Mouse (Mus musculus) ES-E14 (cell line): ENCODE results near the gene Lysmd4. TPM values are rescaled to one million over a fixed set of nuclear protein-coding genes. Genes with fewer than 3 reads are reported as not detected.

Experiments used
- DNase-seq: peaks from one replicate; pipeline ENCODE4 v3.0.0-alpha.2; 2013; ENCODE audit warnings: low read depth, low spot score
- H3K27ac ChIP-seq: 2 replicates; pipeline ENCODE4 v1.5.1; 2012; ENCODE audit warnings: low read depth, mild to moderate bottlenecking, low read length, moderate library complexity, mixed read lengths; ENCODE audit not compliant: poor library complexity, insufficient read depth, severe bottlenecking
- H3K36me3 ChIP-seq: 2 replicates; pipeline ENCODE4 v1.6.1; 2012; ENCODE audit warnings: mild to moderate bottlenecking, low read length, moderate library complexity, mixed read lengths; ENCODE audit not compliant: control insufficient read depth, poor library complexity, insufficient read depth, severe bottlenecking
- H3K4me1 ChIP-seq, 2 experiments: fragments of 150-350 bp in 1 of 2; sonication (generic) in 1 of 2; 2 replicates each; pipeline ENCODE4 v1.6.1; 2012; ENCODE audit warnings: low read length in 2 of 2, mild to moderate bottlenecking in 1 of 2, mixed read lengths in 1 of 2; ENCODE audit not compliant: control insufficient read depth in 2 of 2, insufficient read depth in 2 of 2, poor library complexity in 1 of 2
- H3K4me3 ChIP-seq, 2 experiments: fragments of 150-350 bp in 1 of 2; sonication (generic) in 1 of 2; 2 replicates each; pipeline ENCODE4 v1.5.1; 2012; ENCODE audit warnings: low read length in 2 of 2, low read depth in 1 of 2, mild to moderate bottlenecking in 1 of 2, mixed read lengths in 1 of 2; ENCODE audit not compliant: insufficient read depth in 1 of 2, poor library complexity in 1 of 2, severe bottlenecking in 1 of 2
- H3K9ac ChIP-seq: 2 replicates; pipeline ENCODE4 v1.6.1; 2012; ENCODE audit warnings: low read depth, mild to moderate bottlenecking, low read length, mixed read lengths; ENCODE audit not compliant: poor library complexity, insufficient read depth, severe bottlenecking
- H3K9me3 ChIP-seq: fragments of 150-350 bp; sonication (generic); 2 replicates; pipeline ENCODE4 v1.6.1; 2012; ENCODE audit warnings: low read depth, mild to moderate bottlenecking, low read length; ENCODE audit not compliant: control insufficient read depth, insufficient read depth
- CHD2 ChIP-seq: IDR thresholded peaks from 2 replicates; pipeline ENCODE4 v1.6.1; 2014; ENCODE audit warnings: mild to moderate bottlenecking, low read depth, low read length, inconsistent platforms
- HCFC1 ChIP-seq: IDR thresholded peaks from 2 replicates; pipeline ENCODE4 v1.6.1; 2012; ENCODE audit warnings: low read length, inconsistent platforms, borderline replicate concordance; ENCODE audit not compliant: insufficient read depth
- MAFK ChIP-seq: IDR thresholded peaks from 2 replicates; pipeline ENCODE4 v1.6.1; 2014; ENCODE audit warnings: mild to moderate bottlenecking, low read depth, low read length, inconsistent platforms; ENCODE audit not compliant: insufficient read depth
- ZC3H11A ChIP-seq: IDR thresholded peaks from 2 replicates; pipeline ENCODE4 v1.6.1; 2012; ENCODE audit warnings: low read depth, mild to moderate bottlenecking, inconsistent platforms, low read length, borderline replicate concordance
- ZNF384 ChIP-seq: IDR thresholded peaks from 2 replicates; pipeline ENCODE4 v1.6.1; 2012; ENCODE audit warnings: low read depth, low read length, inconsistent platforms
- in situ Hi-C, 2 experiments: fragments of 600-800 bp; cut with MboI; formaldehyde crosslinking; loops; one replicate each; pipeline ENCODE4 v1.15.1; 2025; ENCODE audit warnings: low sequenced_read_pairs in 2 of 2, inconsistent platforms in 1 of 2; ENCODE audit not compliant: unreplicated experiment in 2 of 2
- total RNA-seq: library from RNA; depleted of rRNA; stranded (reverse); fragments of 300-350 nt; gene quantifications from 2 replicates; pipeline ENCODE4 v1.2.3, GENCODE M21; 2012

The Lysmd4 gene
- total RNA-seq, 1 experiment: 6.1 TPM

DNA sequence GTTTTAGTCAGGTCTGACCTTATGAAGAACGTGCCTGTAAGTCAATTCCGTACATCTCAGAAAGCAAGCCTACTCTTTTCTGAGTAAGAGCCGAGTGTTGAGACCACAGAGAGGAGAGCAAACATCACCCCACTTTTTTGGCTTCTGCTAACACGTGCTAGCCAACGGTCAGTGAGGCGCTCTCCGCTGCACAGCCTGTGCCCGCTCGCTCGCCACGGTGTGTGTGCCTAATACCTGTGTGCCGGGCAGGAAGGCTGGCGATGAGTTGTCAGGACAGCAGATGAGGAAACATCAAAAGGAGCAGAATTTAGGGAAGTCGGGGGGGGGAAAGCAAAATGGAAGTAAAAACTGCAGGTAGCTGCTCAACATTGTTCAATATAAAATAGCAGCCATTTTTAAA is 10.2 kb downstream of the Lysmd4 start:
- Histone ChIP-seq H3K4me3 (no peak overlapping the region), H3K9me3 (no peaks in the 10 kb centered on the region), H3K9ac (no peak overlapping the region), H3K4me1 (no peaks in the 10 kb centered on the region), H3K36me3 (peaks cover 3% of the 10 kb centered on the region), H3K27ac (no peak overlapping the region)
- no peak for DNase-seq
- TF ChIP-seq MAFK (no peak), ZNF384 (no peak), ZC3H11A (no peak), CHD2 (no peak), HCFC1 (no peak)
- in situ Hi-C loops: no loop called here

DNA sequence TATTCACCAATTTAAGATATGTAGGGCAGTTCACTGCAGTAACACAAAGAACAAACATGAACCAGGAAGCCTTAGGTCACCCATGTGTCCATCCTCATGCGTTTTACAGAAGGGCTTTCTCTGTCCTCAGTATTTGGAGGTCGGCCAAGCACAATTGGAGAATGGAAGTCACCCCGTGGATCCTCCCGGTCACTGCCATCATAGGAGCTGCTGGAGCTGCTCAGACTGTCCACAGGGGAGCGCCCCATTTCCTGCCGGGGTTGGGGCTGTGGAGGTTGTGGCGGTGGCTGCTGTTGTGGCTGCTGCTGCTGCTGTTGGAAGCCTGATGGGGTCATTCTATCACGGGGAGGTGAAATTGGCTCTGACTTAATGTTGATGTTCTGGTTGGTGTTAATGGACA is 12.5 kb downstream of the Lysmd4 start:
- H3K27ac ChIP-seq: no peak overlapping the region
- in situ Hi-C loops: no loop called here
- H3K4me3 ChIP-seq: no peak overlapping the region
- no peaks in the 10 kb centered on the region for H3K9me3 ChIP-seq
- H3K36me3 ChIP-seq: peaks cover 3% of the 10 kb centered on the region
- no peaks in the 10 kb centered on the region for H3K4me1 ChIP-seq
- H3K9ac ChIP-seq: no peak overlapping the region
- no peak for DNase-seq
- TF ChIP-seq CHD2 (no peak), ZNF384 (no peak), HCFC1 (no peak), MAFK (no peak)

DNA sequence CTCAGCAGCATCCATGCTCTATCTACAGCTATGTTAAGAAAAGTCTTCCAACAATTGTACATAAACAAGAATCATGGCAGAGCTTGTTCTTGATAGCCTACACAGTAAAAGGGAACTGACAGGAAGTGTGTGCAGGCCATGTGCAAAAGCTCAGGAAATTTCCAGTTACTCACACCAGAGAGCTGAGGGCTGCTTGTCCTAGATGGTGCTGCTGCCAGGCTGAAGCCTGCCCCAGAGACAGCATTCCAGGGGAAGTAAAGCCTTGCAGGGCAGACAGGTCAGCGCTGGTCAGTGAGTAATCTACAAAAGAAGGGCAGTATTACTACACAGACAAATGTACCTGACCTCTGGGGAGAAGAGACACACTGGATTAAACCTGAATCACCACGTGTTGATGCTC is 14.0 kb downstream of the Lysmd4 start:
- in situ Hi-C loops: no loop called here
- TF ChIP-seq HCFC1 (no peak), CHD2 (no peak), MAFK (no peak), ZNF384 (no peak), ZC3H11A (no peak)
- H3K27ac ChIP-seq: no peak overlapping the region
- H3K9ac ChIP-seq: no peak overlapping the region
- H3K4me1 ChIP-seq: no peaks in the 10 kb centered on the region
- no peak overlapping the region for H3K4me3 ChIP-seq
- peaks cover 3% of the 10 kb centered on the region; the same call in 1 of the 2 replicates for H3K36me3 ChIP-seq
- H3K9me3 ChIP-seq: no peaks in the 10 kb centered on the region
- DNase-seq: no peak

DNA sequence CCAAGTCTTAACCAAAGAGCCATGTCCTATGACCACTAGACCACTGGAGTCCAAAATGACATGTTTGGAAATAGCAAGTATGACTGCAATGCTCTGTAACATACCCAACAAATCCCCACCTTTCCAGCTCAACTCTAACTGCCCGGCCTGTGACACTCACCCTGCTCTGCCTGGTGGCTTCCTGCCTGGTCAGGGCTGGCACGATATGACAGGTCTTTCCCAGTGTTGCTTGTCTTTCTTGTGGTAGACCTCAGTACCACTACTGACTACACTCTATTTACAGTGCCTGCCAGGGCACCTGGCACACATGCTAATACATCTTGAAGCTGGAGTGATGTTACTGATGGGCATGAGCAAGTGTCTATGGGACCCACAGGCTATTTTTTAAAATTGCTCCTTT is 15.4 kb downstream of the Lysmd4 start:
- Histone ChIP-seq H3K9me3 (no peaks in the 10 kb centered on the region), H3K4me1 (no peaks in the 10 kb centered on the region), H3K4me3 (no peak overlapping the region), H3K36me3 (peaks cover 3% of the 10 kb centered on the region; the same call in 1 of the 2 replicates), H3K9ac (no peak overlapping the region), H3K27ac (no peak overlapping the region)
- in situ Hi-C loops: no loop called here
- no peak for DNase-seq
- no peak for TF ChIP-seq MAFK
- TF ChIP-seq HCFC1: no peak
- TF ChIP-seq CHD2: no peak
- no peak for TF ChIP-seq ZC3H11A
- TF ChIP-seq ZNF384: no peak

DNA sequence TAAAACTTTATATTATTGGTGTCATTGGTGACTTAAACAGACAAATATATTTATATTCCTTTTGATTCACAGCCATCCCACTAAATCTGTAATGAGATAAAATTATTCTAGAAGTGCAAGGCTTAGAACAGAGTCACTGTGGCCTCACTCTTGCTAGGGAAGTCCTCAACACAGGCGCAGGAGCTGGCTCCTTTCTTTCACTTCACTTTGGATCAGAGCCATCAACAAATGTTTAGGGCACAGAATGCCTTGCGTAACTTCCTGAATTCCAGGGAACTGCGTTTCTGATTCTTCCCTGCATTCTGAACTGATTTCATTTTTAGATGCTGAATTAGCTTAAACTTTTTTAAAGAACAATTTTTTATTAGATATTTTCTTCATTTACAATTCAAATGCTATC is 19.6 kb downstream of the Lysmd4 start:
- H3K4me1 ChIP-seq: no peaks in the 10 kb centered on the region
- no peaks in the 10 kb centered on the region for H3K36me3 ChIP-seq
- in situ Hi-C loops: loop anchor here (5.0 to 10.0 kb wide), 2 partner anchors 383 to 390 kb away; no protein-coding TSS in a partner anchor
- no peak for DNase-seq
- no peak overlapping the region for H3K9ac ChIP-seq
- no peak overlapping the region for H3K27ac ChIP-seq
- H3K9me3 ChIP-seq: no peaks in the 10 kb centered on the region
- H3K4me3 ChIP-seq: no peak overlapping the region
- TF ChIP-seq CHD2 (no peak), HCFC1 (no peak), ZC3H11A (no peak), MAFK (no peak), ZNF384 (no peak)
